Mouse (Mus musculus): ENCODE data around the gene Pou2f1. TPM values are rescaled to one million over a fixed set of nuclear protein-coding genes. Genes with fewer than 3 reads are reported as not detected.
"Not testable (repeated sequence)": the region's sequence is repeated elsewhere in the genome, so short reads cannot be mapped to it uniquely, and the experiment has no call there.

Gene Pou2f1
- total and polyA plus RNA-seq, 3 experiments, result 7.6 to 11.4 (median 8.2) TPM

GRCm38 (mm10) chr1:166000601-166001120, 1.8 kb downstream of the Pou2f1 start:
- Histone ChIP-seq H3K4me3 (peak overlapping the region; percentile 63), H3K27ac (peak overlapping the region; percentile 91), H3K27me3 (ENCODE audit: control insufficient read depth, insufficient read depth, low read length) (no peaks in the 10 kb centered on the region), H3K79me2 (replicated peaks; ENCODE audit: control insufficient read depth, insufficient read depth, low read length) (0 out of 2 replicates have a peak, but pooled peaks cover 1% of the 10 kb centered on the region), H3K36me3 (ENCODE audit: control insufficient read depth, insufficient read depth, low read length) (peaks cover 14% of the 10 kb centered on the region), H3K9ac (ENCODE audit: low read depth, low read length) (peak overlapping the region; percentile 94), H3K4me1 (ENCODE audit: control insufficient read depth, insufficient read depth, low read length) (peaks cover 5% of the 10 kb centered on the region)
- WGBS, result 6% methylated on average over 7 of the region's 7 CpGs
- no peak for TF ChIP-seq POLR2A (IDR thresholded peaks at IDR 0.05; ENCODE audit: insufficient read depth, low read depth, low read length)
- TF ChIP-seq CTCF (IDR thresholded peaks at IDR 0.05), result no peak
- no peak for TF ChIP-seq EP300 (IDR thresholded peaks at IDR 0.05; ENCODE audit: insufficient read depth, low read depth, low read length)
- intact Hi-C loops (cut with DNase I), result loop anchor here (5.0 to 10.0 kb wide), 3 partner anchors 358 to 538 kb away; partner anchors contain the start of genes Dcaf6, Mpc2 and Tada1
- peak in 1 of 2 experiments; percentile 47 for DNase-seq

GRCm38 (mm10) chr1:165999709-166000108, 2.8 kb downstream of the Pou2f1 start:
- Histone ChIP-seq H3K27ac (peak overlapping the region; percentile 91; the same call in 1 of the 2 replicates), H3K36me3 (ENCODE audit: control insufficient read depth, insufficient read depth, low read length) (peaks cover 14% of the 10 kb centered on the region), H3K4me1 (ENCODE audit: control insufficient read depth, insufficient read depth, low read length) (peaks cover 5% of the 10 kb centered on the region), H3K27me3 (ENCODE audit: control insufficient read depth, insufficient read depth, low read length) (no peaks in the 10 kb centered on the region), H3K9ac (ENCODE audit: low read depth, low read length) (0 out of 2 replicates have a peak overlapping the region, but pooled peaks have one; percentile 37), H3K79me2 (replicated peaks; ENCODE audit: control insufficient read depth, insufficient read depth, low read length) (0 out of 2 replicates have a peak, but pooled peaks cover 1% of the 10 kb centered on the region), H3K4me3 (no peak overlapping the region)
- intact Hi-C loops (cut with DNase I), result loop anchor here (5.0 to 10.0 kb wide), 3 partner anchors 357 to 537 kb away; partner anchors contain the start of genes Dcaf6, Mpc2 and Tada1
- 75% methylated on average over 1 of the region's 1 CpGs for WGBS
- no peak for DNase-seq
- TF ChIP-seq EP300 (IDR thresholded peaks at IDR 0.05; ENCODE audit: insufficient read depth, low read depth, low read length) (no peak), POLR2A (IDR thresholded peaks at IDR 0.05; ENCODE audit: insufficient read depth, low read depth, low read length) (no peak), CTCF (IDR thresholded peaks at IDR 0.05) (no peak)

- Histone ChIP-seq H3K27ac (peak overlapping the region; percentile 2), H3K9ac (ENCODE audit: low read depth, low read length) (no peak overlapping the region), H3K36me3 (ENCODE audit: control insufficient read depth, insufficient read depth, low read length) (peaks cover 30% of the 10 kb centered on the region), H3K79me2 (replicated peaks; ENCODE audit: control insufficient read depth, insufficient read depth, low read length) (peaks cover 5% of the 10 kb centered on the region; the same call in 1 of the 2 replicates), H3K4me3 (no peak overlapping the region), H3K27me3 (ENCODE audit: control insufficient read depth, insufficient read depth, low read length) (no peaks in the 10 kb centered on the region), H3K4me1 (ENCODE audit: control insufficient read depth, insufficient read depth, low read length) (peaks cover 12% of the 10 kb centered on the region)
- intact Hi-C loops (cut with DNase I), result no loop called here
- WGBS, result 86% methylated on average over 7 of the region's 7 CpGs
- TF ChIP-seq POLR2A (IDR thresholded peaks at IDR 0.05; ENCODE audit: insufficient read depth, low read depth, low read length), result no peak
- TF ChIP-seq CTCF (IDR thresholded peaks at IDR 0.05), result no peak
- TF ChIP-seq EP300 (IDR thresholded peaks at IDR 0.05; ENCODE audit: insufficient read depth, low read depth, low read length), result no peak
- DNase-seq, result no peak
These were observed 6.8 kb downstream of the Pou2f1 start for GRCm38 (mm10) chr1:165995661-165996055.

- H3K4me3 ChIP-seq; DNase-seq; intact Hi-C loops (cut with DNase I); H3K79me2 ChIP-seq (replicated peaks; ENCODE audit: control insufficient read depth, insufficient read depth, low read length); H3K9ac ChIP-seq (ENCODE audit: low read depth, low read length); H3K27me3 ChIP-seq (ENCODE audit: control insufficient read depth, insufficient read depth, low read length): not testable (repeated sequence)
- WGBS, result 94% methylated on average over 6 of the region's 7 CpGs
- H3K36me3 ChIP-seq (ENCODE audit: control insufficient read depth, insufficient read depth, low read length), result peaks cover 26% of the 10 kb centered on the region
- H3K4me1 ChIP-seq (ENCODE audit: control insufficient read depth, insufficient read depth, low read length), result peaks cover 12% of the 10 kb centered on the region
- peak overlapping the region; percentile 2 for H3K27ac ChIP-seq
These were observed 7.3 kb downstream of the Pou2f1 start for GRCm38 (mm10) chr1:165995011-165995660.

GRCm38 (mm10) chr1:165994279-165994678, 8.2 kb downstream of the Pou2f1 start:
- H3K27ac ChIP-seq, result peak overlapping the region; percentile 71
- WGBS, result 42% methylated on average over 1 of the region's 1 CpGs

More at GRCm38 (mm10) chr1:165994279-165994678, 8.2 kb downstream of the Pou2f1 start:
- Histone ChIP-seq H3K4me3 (no peak overlapping the region), H3K36me3 (ENCODE audit: control insufficient read depth, insufficient read depth, low read length) (peaks cover 20% of the 10 kb centered on the region), H3K4me1 (ENCODE audit: control insufficient read depth, insufficient read depth, low read length) (peaks cover 12% of the 10 kb centered on the region), H3K79me2 (replicated peaks; ENCODE audit: control insufficient read depth, insufficient read depth, low read length) (peaks cover 5% of the 10 kb centered on the region; the same call in 1 of the 2 replicates), H3K9ac (ENCODE audit: low read depth, low read length) (no peak overlapping the region), H3K27me3 (ENCODE audit: control insufficient read depth, insufficient read depth, low read length) (no peaks in the 10 kb centered on the region)
- intact Hi-C loops (cut with DNase I), result no loop called here
- TF ChIP-seq POLR2A (IDR thresholded peaks at IDR 0.05; ENCODE audit: insufficient read depth, low read depth, low read length) (no peak), CTCF (IDR thresholded peaks at IDR 0.05) (no peak)
- DNase-seq, result no peak
